Mouse (Mus musculus) kidney, adult 11 months (tissue): ENCODE data around the gene Igsf9b.
A peak's percentile ranks its signal among the peaks of the same experiment; 100 is the strongest.

Source experiments
- DNase-seq: peaks from one replicate; pipeline ENCODE4 v3.0.0; 2022

Igsf9b gene

DNA sequence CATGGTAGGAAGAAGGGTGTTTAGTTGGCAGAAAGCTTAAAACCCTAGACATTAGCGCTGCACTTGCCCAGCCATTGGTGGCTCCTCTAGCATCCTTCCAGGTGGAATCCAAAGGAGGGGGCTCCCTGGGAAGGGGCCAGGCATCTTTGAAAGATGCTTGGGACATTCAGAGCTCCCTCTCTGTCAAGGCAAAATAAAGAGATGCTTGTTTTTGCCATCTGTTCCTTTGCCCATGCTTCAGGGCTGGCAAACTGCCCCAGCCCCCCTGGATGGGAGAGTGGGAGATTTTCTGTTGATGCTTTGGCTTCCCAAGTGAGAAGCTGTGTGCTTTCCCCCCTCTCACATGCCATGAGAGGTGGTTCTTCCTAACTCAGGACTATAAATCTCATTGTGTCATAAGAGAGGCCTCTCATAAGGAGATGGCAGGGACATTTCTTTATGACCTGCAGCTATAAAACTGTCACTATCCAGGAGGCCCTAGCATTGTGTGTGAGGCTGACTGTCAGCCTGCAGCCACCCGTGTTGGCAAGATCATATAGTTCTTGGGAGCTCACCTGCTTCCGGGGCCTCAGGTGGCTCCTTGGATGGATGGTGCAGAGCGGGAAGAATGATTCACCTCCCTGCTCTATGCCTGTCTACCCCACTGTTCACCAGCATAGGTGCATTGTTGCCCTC is 38.1 kb downstream of the Igsf9b start:
- no peak for DNase-seq

DNA sequence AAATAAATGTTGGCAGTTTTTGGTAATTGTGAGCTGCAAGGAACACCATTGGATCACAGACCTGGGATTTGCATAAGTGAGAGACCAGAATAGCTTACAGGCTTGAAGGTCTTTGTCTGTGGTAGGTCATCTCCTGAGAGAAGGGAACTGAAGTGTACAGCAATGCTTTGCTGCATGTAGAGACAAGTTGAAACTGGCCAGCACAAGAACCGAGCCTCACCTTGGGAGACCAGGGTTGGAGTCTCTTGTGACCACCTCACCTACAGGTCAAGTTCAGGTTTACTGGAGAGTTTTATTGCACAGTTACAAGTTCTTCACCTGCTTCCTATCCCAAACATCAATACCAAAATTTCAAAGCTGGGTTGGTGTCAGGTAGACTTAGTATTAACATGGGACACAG is 40.2 kb downstream of the Igsf9b start:
- DNase-seq = no peak

DNA sequence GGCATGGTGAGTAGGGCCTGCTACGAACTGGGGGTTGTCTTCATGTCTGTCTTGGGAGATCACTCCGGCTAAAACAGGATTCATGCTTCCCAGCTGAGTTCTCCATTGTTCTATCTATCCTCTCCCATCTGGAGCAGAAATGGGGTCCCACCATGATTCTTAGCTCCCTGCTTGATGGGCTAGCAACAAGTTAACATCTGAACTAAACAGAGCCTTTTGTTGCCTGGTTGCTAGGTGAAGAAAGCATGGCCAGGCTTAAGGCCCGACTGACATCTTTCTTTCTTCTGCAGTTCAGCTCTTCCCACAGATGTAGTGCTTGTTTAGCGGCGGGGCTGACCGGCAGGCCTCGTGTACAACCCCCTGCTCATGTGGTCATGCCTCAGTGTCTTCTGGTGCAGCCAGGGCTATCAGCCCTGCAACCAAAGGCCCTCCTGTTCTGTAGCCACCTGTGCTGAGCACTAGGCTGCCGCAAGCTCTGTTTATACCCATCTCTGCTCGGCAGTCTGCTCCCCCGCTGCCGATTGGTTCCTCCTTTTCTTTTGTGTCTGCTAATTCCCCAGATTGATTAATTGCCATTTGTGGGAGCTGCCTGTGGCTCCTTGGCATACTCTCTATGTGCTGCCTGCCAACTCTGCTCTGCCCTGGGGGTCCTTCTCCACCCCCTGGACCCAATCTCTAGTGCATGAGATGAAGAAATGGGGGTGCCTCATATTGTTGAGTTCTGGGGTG is 47.7 kb downstream of the Igsf9b start:
- no peak for DNase-seq

DNA sequence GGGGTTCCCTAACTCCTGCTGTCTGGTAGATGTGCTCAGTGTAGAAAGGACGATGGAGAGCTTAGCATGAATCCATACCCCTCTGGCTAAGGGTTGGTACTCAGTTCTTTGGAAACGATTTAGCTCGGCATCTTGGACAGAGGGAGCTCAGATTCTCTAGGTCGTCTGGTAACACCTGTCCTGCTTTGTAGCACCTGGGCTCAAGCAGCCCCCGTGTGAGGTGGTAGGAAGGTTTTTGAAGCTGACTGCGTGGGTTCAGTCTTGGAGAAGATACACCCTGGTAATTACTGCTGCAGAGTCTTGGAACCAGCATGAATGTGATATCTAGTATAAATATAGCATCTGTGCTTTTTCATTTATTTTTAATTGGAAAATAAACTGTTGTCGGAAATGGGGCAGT is 54.1 kb downstream of the Igsf9b start:
- DNase-seq = no peak

DNA sequence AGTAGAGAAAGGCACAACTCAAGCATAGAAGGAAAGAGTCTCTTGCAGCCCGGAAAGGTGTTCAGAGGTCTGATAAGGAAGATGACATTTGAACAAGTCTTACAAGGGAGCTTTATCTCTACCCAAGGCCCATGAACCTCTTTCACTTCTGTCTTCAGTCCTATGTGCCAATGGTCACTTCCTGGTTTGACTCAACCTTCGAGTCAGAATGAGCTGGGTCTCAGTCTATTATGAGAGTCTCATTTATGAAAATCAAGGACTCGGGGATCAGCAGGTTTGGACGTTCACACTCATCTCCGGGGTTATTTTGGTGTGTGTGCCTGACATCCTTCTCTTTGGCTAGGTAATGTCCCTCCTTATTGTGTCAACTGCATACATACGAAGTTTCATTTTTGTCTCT is 58.9 kb downstream of the Igsf9b start:
- no peak for DNase-seq

DNA sequence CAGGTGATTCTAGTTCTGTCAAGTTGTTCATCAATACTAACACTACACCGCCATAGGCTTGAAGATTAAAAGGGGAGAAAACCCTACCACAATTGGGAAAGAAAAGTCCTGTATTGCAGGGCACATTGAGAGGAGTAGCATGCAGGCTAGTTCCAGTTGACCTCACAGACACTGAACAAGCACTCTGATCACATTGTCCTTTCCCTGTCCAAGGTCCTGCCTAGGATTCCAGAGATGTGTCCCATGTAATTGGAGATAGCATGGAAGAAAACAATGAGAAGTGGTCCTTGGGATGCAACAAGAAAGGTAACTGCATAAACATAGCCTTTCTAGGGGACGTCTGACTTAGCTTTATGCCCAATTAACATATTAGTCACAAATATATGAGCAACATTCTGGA is 68.2 kb downstream of the Igsf9b start:
- no peak for DNase-seq

DNA sequence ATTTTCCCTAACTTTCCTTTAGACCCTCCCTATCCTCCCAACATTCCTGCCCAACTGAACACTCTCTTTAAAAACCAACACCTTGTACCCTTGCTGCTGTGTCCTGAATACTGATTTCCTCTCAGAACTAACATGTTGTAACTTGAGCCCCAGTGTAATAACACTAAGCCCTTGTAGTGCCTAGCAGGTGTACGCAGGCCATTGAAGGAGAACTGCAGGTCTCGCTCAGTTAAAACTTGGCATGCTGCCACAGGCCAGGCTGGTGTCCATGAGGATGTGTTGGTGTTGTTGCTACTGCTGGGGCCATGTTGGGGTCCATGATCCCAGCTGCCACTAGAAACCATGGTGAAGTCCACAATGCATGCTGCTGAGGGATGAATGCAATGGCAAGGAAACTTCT is 70.1 kb downstream of the Igsf9b start:
- DNase-seq = peak; percentile 5

DNA sequence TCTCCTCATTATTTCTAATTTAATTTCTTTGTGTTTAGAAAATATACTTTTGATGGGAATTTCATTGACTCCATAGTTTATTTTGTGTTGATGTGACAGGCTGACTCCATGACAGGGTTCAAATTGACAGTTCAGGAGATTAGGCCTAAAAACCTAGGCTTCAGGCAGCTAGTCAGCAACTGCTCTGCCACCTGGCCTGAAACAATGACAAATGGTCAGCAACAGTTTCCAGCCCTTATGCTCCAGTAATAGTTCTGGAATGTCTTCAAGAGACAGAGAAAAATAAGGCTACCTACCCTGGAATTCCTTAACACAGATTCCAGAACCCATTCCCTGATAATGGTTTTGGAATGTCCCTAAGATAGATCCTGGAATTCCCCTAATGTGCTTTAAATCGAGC is 76.7 kb downstream of the Igsf9b start:
- no peak for DNase-seq

DNA sequence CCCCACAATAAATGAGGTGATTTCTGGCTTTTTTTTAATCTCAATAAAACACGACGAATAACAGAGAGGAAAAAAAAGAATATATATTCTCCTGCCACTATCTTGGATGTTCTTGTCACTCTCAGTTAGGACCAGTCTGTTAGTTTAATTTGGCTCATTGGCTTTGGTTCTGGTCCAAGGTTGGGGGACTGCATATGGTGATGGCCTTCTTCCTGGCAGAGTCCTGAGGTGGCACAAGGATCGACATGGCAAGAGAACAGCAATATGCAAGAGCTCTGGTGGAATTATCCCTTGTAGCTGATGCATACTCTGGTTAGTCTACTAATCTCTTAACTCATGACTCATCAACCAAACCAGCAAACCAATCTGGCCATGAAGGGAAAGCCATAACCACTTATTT is 87.9 kb downstream of the Igsf9b start:
- no peak for DNase-seq

DNA sequence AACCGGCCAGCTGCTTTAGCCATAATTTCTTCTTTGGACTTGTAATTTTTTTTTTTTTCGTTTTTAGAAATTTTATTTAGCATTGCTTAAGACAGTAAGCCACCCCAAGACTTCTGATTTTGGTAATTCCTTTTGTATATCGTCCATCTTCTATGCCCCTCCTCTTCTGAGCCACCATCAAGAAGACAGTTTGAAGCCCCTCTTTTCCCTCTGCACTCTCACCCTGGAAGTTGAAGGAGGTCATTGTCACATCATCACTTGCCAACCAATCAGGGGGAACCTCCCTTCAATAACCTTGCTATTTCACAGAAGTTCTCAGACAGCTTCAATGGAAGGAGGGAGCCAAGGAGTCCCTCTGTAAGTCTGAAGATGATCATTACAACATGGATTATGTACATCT is 97.5 kb downstream of the Igsf9b start, which contains the start of gene Spata19:
Gene Spata19, plus strand, starts transcription at position 301 of the 400 bp plus-strand sequence.
- DNase-seq = no peak

DNA sequence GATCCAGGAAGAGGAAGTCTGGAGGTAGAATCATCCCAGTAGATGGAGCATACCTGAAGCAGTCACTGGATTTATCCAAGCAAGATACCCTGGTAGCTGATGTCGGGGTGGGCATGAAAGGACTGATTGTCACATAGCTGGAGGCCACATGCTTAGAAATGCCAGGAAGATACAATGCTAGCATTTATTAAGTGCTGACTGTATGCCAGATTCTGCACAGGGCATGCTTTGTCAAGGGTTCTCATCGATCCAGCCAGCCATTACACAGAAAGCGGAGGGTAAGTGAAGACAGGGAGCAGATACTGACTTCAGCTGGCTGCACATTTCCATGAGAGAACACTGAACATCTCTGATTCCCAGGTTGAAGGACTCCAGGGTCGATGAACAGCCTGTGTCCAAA is 102.2 kb downstream of the Igsf9b start:
- DNase-seq = no peak
